Mouse (Mus musculus) neural tube, embryonic 12.5 days (tissue): ENCODE data around the gene Ankrd39. TPM values are rescaled to one million over a fixed set of nuclear protein-coding genes. Genes with fewer than 3 reads are reported as not detected.

Experiments used
- ATAC-seq: fragments of 200-750 bp; cut with Nextera tagmentation; 2 replicates; pipeline ENCODE4 v1.8.0; 2017; ENCODE audit warnings: low read depth, mild to moderate bottlenecking, moderate TSS enrichment, moderate library complexity; ENCODE audit not compliant: low FRiP score
- H3K27ac ChIP-seq: fragments of 300-500 bp; sonication (generic); 2 replicates; pipeline ENCODE4 v1.5.1; 2016
- H3K27me3 ChIP-seq: fragments of 300-500 bp; sonication (generic); replicated peaks from 2 replicates; pipeline ENCODE4 v1.6.1; 2016; ENCODE audit warnings: mild to moderate bottlenecking
- H3K36me3 ChIP-seq: fragments of 300-500 bp; sonication (generic); 2 replicates; pipeline ENCODE4 v1.6.1; 2016; ENCODE audit warnings: mild to moderate bottlenecking
- H3K4me1 ChIP-seq: fragments of 300-500 bp; sonication (generic); 2 replicates; pipeline ENCODE4 v1.6.1; 2016
- H3K4me2 ChIP-seq: fragments of 300-500 bp; sonication (generic); replicated peaks from 2 replicates; pipeline ENCODE4 v1.6.1; 2016; ENCODE audit warnings: mild to moderate bottlenecking
- H3K4me3 ChIP-seq: fragments of 300-500 bp; sonication (generic); 2 replicates; pipeline ENCODE4 v1.5.1; 2016
- H3K9ac ChIP-seq: fragments of 300-500 bp; sonication (generic); 2 replicates; pipeline ENCODE4 v1.6.1; 2016; ENCODE audit warnings: mild to moderate bottlenecking
- H3K9me3 ChIP-seq: fragments of 300-500 bp; sonication (generic); 2 replicates; pipeline ENCODE4 v1.6.1; 2016; ENCODE audit warnings: mild to moderate bottlenecking
- WGBS: fragments of 180-500 bp; shearing (Covaris S2); methylation state at CpG from one replicate; pipeline ENCODE4 v1.1.7; 2016; 5-methylcytosine and 5-hydroxymethylcytosine counted together
- polyA plus RNA-seq: library from polyadenylated mRNA; unstranded; fragments of >200 nt; fragmentation: Nextera tagmentation; extraction: Ambion mirVana; gene quantifications from 2 replicates; pipeline ENCODE4 v1.2.1, GENCODE M21; 2016

The Ankrd39 gene
- polyA plus RNA-seq, 1 experiment from 2014 or later = 18.6 TPM

GRCm38 (mm10) chr1:36519626-36520025 lies 27.6 kb downstream of the Ankrd39 start:
- Histone ChIP-seq H3K4me1 (peaks cover 19% of the 10 kb centered on the region), H3K36me3 (peaks cover 74% of the 10 kb centered on the region)

DNA sequence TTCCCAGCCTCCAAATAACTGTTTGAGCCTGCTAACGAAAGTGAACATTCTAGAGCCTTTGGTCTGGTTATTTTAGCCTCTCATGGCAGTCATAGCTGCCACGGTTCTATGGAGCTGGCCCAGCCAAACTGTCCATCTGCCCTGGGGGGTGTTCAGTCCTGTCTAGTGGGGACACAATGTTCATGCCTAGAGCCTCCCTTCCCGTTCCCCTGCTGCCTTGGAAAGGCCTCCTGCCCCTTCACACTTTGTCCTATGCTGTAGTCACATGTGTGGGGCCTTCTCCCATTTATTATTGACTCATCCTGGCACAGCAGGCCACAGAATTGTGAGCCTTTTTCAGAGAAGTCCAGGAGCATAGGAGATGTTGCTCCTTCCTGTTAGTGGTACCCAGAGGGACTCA lies 29.0 kb downstream of the Ankrd39 start:
- H3K27me3 ChIP-seq = no peaks in the 10 kb centered on the region
- no peak overlapping the region for H3K27ac ChIP-seq
- no peak overlapping the region for H3K4me2 ChIP-seq
- no peaks in the 10 kb centered on the region for H3K9me3 ChIP-seq
- 84% methylated on average over 3 of the region's 3 CpGs for WGBS
- no peak for ATAC-seq
- no peak overlapping the region for H3K9ac ChIP-seq
- peaks cover 25% of the 10 kb centered on the region for H3K4me1 ChIP-seq
- no peak overlapping the region for H3K4me3 ChIP-seq
- peaks cover 63% of the 10 kb centered on the region for H3K36me3 ChIP-seq

More at GRCm38 (mm10) chr1:36519626-36520025, 27.6 kb downstream of the Ankrd39 start:
- Histone ChIP-seq H3K9me3 (no peaks in the 10 kb centered on the region), H3K9ac (no peak overlapping the region), H3K27ac (no peak overlapping the region), H3K27me3 (no peaks in the 10 kb centered on the region), H3K4me3 (no peak overlapping the region), H3K4me2 (no peak overlapping the region)
- no peak for ATAC-seq
- 79% methylated on average over 11 of the region's 11 CpGs for WGBS

GRCm38 (mm10) chr1:36513718-36514117 lies 33.5 kb downstream of the Ankrd39 start:
- no peak overlapping the region for H3K4me3 ChIP-seq
- ATAC-seq = no peak
- WGBS = 34% methylated on average over 2 of the region's 2 CpGs
- peaks cover 20% of the 10 kb centered on the region for H3K36me3 ChIP-seq
- no peak overlapping the region for H3K9ac ChIP-seq
- no peaks in the 10 kb centered on the region for H3K27me3 ChIP-seq
- H3K4me2 ChIP-seq = peak overlapping the region; percentile 94
- H3K27ac ChIP-seq = no peak overlapping the region
- no peaks in the 10 kb centered on the region for H3K9me3 ChIP-seq
- H3K4me1 ChIP-seq = peaks cover 29% of the 10 kb centered on the region

DNA sequence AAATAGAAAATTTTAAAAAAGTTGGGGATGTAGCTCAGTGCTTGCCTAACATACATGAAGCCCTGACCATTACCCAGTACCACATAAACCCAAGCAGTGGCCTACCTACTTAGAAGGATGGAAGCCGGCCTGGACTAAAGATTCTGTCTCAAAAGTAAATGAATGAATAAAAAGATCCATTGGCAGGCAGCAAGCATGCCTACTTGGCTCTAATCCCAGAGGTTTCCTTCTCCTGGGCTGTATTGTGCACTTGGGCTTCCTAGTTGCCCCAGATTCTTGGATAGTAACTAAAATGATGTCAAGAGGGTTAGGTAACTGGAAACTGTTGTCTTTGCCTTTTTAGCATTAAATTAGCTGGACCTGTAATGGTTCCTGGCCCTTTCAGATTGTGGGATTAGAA lies 33.9 kb downstream of the Ankrd39 start:
- Histone ChIP-seq H3K27ac (no peak overlapping the region), H3K27me3 (no peaks in the 10 kb centered on the region), H3K36me3 (peaks cover 19% of the 10 kb centered on the region), H3K4me3 (peak overlapping the region; percentile 97), H3K9me3 (no peaks in the 10 kb centered on the region), H3K4me1 (peaks cover 29% of the 10 kb centered on the region), H3K4me2 (peak overlapping the region; percentile 94), H3K9ac (peak overlapping the region; percentile 88)
- no peak for ATAC-seq
- WGBS = 9% methylated on average over 1 of the region's 1 CpGs

DNA sequence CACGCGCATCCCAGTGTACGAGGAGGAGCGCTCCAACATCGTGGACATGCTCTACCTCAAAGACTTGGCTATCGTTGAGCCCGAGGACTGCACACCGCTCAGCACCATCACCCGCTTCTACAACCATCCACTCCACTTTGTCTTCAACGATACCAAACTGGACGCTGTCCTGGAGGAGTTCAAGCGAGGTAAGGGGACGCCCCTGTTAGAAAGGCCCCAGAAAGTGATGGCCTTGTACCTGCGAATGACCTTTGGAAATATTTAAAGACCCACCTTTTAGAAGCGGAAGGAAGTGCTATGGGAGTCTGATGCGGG lies 34.3 kb downstream of the Ankrd39 start:
- peaks cover 16% of the 10 kb centered on the region for H3K36me3 ChIP-seq
- peak overlapping the region; percentile 97 for H3K4me3 ChIP-seq
- no peaks in the 10 kb centered on the region for H3K27me3 ChIP-seq
- ATAC-seq = no peak
- peak overlapping the region; percentile 96 for H3K27ac ChIP-seq
- peak overlapping the region; percentile 94 for H3K4me2 ChIP-seq
- WGBS = 2% methylated on average over 16 of the region's 16 CpGs
- H3K9me3 ChIP-seq = no peaks in the 10 kb centered on the region
- peak overlapping the region; percentile 88 for H3K9ac ChIP-seq
- H3K4me1 ChIP-seq = peaks cover 29% of the 10 kb centered on the region

- peaks cover 17% of the 10 kb centered on the region for H3K36me3 ChIP-seq
- ATAC-seq = peak; percentile 76
- peak overlapping the region; percentile 94 for H3K4me2 ChIP-seq
- no peaks in the 10 kb centered on the region for H3K27me3 ChIP-seq
- H3K27ac ChIP-seq = peak overlapping the region; percentile 96
- under 1% methylated on average over 102 of the region's 126 CpGs for WGBS
- peaks cover 29% of the 10 kb centered on the region for H3K4me1 ChIP-seq
- peak overlapping the region; percentile 88 for H3K9ac ChIP-seq
- H3K9me3 ChIP-seq = no peaks in the 10 kb centered on the region
- H3K4me3 ChIP-seq = peak overlapping the region; percentile 97
These were observed 34.9 kb downstream of the Ankrd39 start for GRCm38 (mm10) chr1:36512089-36512965.

DNA sequence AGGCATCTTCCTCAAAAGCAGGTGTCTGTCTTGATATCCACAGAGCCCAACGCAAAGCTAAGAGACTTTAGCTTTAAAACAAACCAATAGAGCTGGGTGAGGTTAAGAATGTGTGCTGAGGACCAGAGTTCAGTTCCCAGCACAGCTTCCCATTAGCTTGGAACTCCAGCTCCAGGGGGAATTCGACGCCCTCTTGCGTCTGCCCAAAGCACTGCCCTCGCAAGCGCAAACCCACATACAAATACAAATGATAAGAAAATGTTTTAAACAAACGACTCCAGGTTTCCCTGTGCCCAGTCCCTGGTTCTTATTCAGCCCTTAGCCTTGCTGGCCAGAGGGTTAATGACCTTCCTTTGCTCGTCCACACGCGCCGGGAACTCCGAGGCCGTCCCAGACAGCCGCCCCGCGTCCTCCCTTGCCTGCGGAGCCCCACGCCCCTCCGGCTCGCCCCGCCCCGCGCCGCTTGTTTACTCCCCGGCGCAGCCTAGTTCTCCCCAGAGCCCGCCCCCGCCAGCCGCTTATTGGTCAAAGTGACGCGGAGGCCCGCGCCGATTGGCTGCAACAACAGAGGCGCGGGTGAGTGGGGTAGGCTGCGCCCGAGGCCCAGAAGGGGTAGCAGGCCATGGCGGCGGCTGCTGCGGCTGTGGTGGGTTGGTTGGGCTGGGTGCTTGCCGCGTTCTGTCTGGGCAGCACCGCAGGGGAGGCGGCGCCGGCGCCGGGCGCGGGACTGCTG lies 35.8 kb downstream of the Ankrd39 start, which contains the start of gene Cnnm3:
TSS of gene Cnnm3 (plus strand) at position 579 of the 733 bp plus-strand sequence.
- Histone ChIP-seq H3K27me3 (no peaks in the 10 kb centered on the region), H3K4me1 (peaks cover 29% of the 10 kb centered on the region), H3K9me3 (no peaks in the 10 kb centered on the region), H3K4me2 (peak within 1 kb of the TSS; percentile 94), H3K4me3 (peak within 1 kb of the TSS; percentile 97), H3K27ac (peak within 1 kb of the TSS; percentile 96), H3K36me3 (peaks cover 17% of the 10 kb centered on the region), H3K9ac (peak within 1 kb of the TSS; percentile 88)
- ATAC-seq = peak; percentile 98
- 2% methylated on average over 46 of the region's 51 CpGs for WGBS

DNA sequence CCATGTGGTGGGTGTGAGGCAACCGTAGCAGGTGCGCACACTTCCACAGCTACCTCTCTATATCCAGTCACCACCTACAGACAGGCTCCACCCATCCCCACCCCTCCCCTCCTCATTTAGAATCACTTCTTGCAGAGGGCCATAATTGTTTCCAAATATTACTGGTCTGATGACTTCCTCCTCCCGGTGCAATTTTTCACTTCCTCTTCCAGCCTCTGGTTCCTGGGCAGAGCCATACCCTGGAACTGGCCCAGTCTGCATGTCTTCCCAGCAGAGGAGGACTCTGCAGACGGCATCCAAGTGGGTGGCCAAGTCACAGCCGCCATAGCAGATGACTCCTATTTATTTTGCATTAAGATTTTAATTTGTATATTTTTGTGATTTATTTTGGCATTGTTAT lies 39.0 kb downstream of the Ankrd39 start:
- 86% methylated on average over 5 of the region's 5 CpGs for WGBS
- Histone ChIP-seq H3K4me2 (no peak overlapping the region), H3K4me3 (no peak overlapping the region), H3K4me1 (peaks cover 4% of the 10 kb centered on the region), H3K27ac (no peak overlapping the region), H3K27me3 (no peaks in the 10 kb centered on the region), H3K9ac (no peak overlapping the region), H3K36me3 (peaks cover 18% of the 10 kb centered on the region), H3K9me3 (no peaks in the 10 kb centered on the region)
- ATAC-seq = no peak

DNA sequence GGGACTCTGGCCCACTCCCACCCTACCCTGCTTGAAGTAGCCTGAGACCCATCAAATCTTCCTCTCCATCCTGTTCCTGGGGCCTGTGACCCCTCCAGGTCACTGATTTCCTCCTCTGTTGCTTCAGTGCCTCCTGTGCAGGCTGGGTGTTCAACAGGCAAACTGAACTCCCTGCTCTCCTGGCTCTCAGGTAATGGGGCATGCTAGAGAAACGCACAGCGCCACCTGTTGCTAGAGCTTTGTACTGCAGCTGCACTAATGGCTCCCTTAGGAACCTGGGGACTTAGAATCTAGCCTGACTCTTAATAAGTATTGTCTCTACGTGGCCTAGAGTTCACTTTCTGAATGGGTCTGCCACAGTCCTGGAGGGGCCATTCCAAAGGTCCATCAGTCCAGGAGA lies 46.0 kb downstream of the Ankrd39 start:
- 9% methylated on average over 3 of the region's 3 CpGs for WGBS
- no peaks in the 10 kb centered on the region for H3K27me3 ChIP-seq
- ATAC-seq = no peak
- peaks cover 30% of the 10 kb centered on the region for H3K36me3 ChIP-seq
- H3K4me1 ChIP-seq = no peaks in the 10 kb centered on the region
- H3K9ac ChIP-seq = no peak overlapping the region
- no peak overlapping the region for H3K4me3 ChIP-seq
- no peak overlapping the region for H3K4me2 ChIP-seq
- no peak overlapping the region for H3K27ac ChIP-seq
- H3K9me3 ChIP-seq = no peaks in the 10 kb centered on the region

DNA sequence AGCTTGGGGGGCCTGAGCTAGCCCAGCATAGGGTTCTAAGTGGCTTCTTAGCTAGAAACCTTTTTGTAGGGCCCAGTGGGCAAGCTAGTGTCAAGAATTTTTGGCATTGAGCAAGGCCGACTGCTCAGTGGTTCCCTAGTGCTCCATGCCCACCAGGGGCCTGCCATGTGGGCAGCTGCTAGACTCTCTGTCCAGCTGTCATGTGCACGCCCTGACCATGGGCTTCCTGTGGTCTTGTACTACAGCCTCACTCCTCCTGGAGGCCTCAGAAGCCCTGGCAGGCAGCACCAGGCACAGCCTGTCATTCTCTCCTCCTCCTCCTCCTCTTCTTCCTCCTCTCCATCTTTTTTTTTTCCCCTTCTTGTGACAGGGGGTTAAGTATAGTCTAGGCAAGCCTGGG lies 49.9 kb downstream of the Ankrd39 start:
- ATAC-seq = no peak
- Histone ChIP-seq H3K4me1 (no peaks in the 10 kb centered on the region), H3K27me3 (no peaks in the 10 kb centered on the region), H3K27ac (no peak overlapping the region), H3K9me3 (no peaks in the 10 kb centered on the region), H3K36me3 (peaks cover 23% of the 10 kb centered on the region), H3K4me3 (no peak overlapping the region), H3K9ac (no peak overlapping the region), H3K4me2 (no peak overlapping the region)
- WGBS = 71% methylated on average over 2 of the region's 2 CpGs

DNA sequence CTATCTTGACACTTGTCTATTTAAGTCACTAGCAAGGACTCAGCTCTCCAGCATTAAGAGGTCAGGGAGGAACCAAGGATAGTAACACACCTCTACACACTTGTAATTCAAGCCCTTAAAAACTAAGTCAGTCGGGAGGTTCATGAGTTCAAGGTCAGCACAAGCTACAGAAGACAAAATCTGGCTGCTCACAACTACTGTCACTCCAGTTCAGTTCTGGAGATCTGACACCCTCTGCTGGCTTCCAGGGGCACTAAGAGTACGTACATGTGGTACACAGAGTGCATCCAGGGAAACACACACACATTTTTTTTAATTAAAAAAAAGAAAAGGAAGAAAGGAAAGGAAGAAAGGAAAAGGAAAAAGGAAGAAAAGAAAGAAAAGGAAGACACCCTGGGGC lies 50.5 kb downstream of the Ankrd39 start:
- H3K27ac ChIP-seq = no peak overlapping the region
- no peaks in the 10 kb centered on the region for H3K27me3 ChIP-seq
- no peaks in the 10 kb centered on the region for H3K4me1 ChIP-seq
- no peak overlapping the region for H3K4me3 ChIP-seq
- H3K9me3 ChIP-seq = no peaks in the 10 kb centered on the region
- peaks cover 23% of the 10 kb centered on the region for H3K36me3 ChIP-seq
- H3K9ac ChIP-seq = no peak overlapping the region
- 58% methylated on average over 2 of the region's 2 CpGs for WGBS
- no peak for ATAC-seq
- no peak overlapping the region for H3K4me2 ChIP-seq

DNA sequence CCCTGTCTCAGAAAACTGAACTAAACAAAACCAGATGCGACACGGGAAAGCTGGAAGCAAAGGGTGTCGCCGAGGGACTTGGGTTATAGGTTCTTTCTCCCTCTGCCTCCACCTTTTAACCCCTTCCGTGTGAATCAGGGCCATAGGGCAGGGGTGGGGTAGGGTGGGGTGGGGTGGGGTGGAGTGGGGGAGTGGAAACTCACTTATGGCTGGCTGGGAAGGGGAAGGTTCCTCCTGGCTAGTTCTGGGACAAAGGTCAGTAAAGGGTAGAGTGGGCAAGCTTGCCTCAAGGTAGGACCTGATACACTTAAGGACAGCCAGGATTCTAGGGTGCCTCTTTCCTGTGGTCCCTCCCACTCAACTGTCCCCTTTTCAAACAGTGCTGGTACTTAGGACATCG lies 53.9 kb downstream of the Ankrd39 start:
- ATAC-seq = no peak
- Histone ChIP-seq H3K4me3 (no peak overlapping the region), H3K9ac (no peak overlapping the region), H3K9me3 (no peaks in the 10 kb centered on the region), H3K27me3 (no peaks in the 10 kb centered on the region), H3K4me1 (no peaks in the 10 kb centered on the region; the same call in 1 of the 2 replicates), H3K36me3 (peaks cover 2% of the 10 kb centered on the region; the same call in 1 of the 2 replicates), H3K4me2 (no peak overlapping the region), H3K27ac (no peak overlapping the region)
- 83% methylated on average over 6 of the region's 6 CpGs for WGBS
